Mouse (Mus musculus) hindbrain, embryonic 14.5 days (tissue): ENCODE measurements around the gene Olfr12. TPM values are rescaled to one million over a fixed set of nuclear protein-coding genes. Genes with fewer than 3 reads are reported as not detected.

Source experiments
- ATAC-seq: fragments of 200-750 bp; cut with Nextera tagmentation; 2 replicates; pipeline ENCODE4 v1.8.0; 2017; ENCODE audit warnings: moderate number of reproducible peaks, mild to moderate bottlenecking, moderate TSS enrichment, moderate library complexity; ENCODE audit not compliant: low FRiP score
- DNase-seq: peaks from one replicate; pipeline ENCODE4 v3.0.0-alpha.2; 2015; ENCODE audit warnings: low spot score
- H3K27ac ChIP-seq: fragments of 300-500 bp; sonication (generic); 2 replicates; pipeline ENCODE4 v1.5.1; 2014; ENCODE audit warnings: mild to moderate bottlenecking, moderate library complexity
- H3K27me3 ChIP-seq: fragments of 300-500 bp; sonication (generic); 2 replicates; pipeline ENCODE4 v1.6.1; 2014; ENCODE audit warnings: mild to moderate bottlenecking, low read length, mixed read lengths; ENCODE audit not compliant: control insufficient read depth, insufficient read depth
- H3K36me3 ChIP-seq: fragments of 300-500 bp; sonication (generic); replicated peaks from 2 replicates; pipeline ENCODE4 v1.6.1; 2014; ENCODE audit not compliant: control insufficient read depth, insufficient read depth
- H3K4me1 ChIP-seq: fragments of 300-500 bp; sonication (generic); replicated peaks from 2 replicates; pipeline ENCODE4 v1.6.1; 2014; ENCODE audit warnings: antibody characterized with exemption, low read length, mixed read lengths; ENCODE audit not compliant: control insufficient read depth, insufficient read depth
- H3K4me2 ChIP-seq: fragments of 300-500 bp; sonication (generic); replicated peaks from 2 replicates; pipeline ENCODE4 v1.6.1; 2014; ENCODE audit warnings: mild to moderate bottlenecking, moderate library complexity
- H3K4me3 ChIP-seq: fragments of 300-500 bp; sonication (generic); replicated peaks from 2 replicates; pipeline ENCODE4 v1.5.1; 2014; ENCODE audit warnings: mild to moderate bottlenecking, low read length
- H3K9ac ChIP-seq: fragments of 300-500 bp; sonication (generic); 2 replicates; pipeline ENCODE4 v1.6.1; 2014
- H3K9me3 ChIP-seq: fragments of 300-500 bp; sonication (generic); 2 replicates; pipeline ENCODE4 v1.6.1; 2016; ENCODE audit warnings: low read length; ENCODE audit not compliant: control insufficient read depth
- WGBS: fragments of 180-500 bp; shearing (Covaris S2); extraction: QIAGEN DNeasy Blood & Tissue Kit; methylation state at CpG from one replicate; pipeline ENCODE4 v1.1.7; 2014; 5-methylcytosine and 5-hydroxymethylcytosine counted together
- polyA plus RNA-seq: library from polyadenylated mRNA; unstranded; fragments of >200 nt; fragmentation: Nextera tagmentation; extraction: Ambion mirVana; gene quantifications from 2 replicates; pipeline ENCODE4 v1.2.1, GENCODE M21; 2014

Gene Olfr12
- polyA plus RNA-seq, 1 experiment from 2014 or later = not detected

- H3K4me3 ChIP-seq = no peak overlapping the region
Observed at GRCm38 (mm10) chr1:92659392-92659791, 41.8 kb downstream of the Olfr12 start.

GRCm38 (mm10) chr1:92667106-92667505, 49.5 kb downstream of the Olfr12 start:
- H3K4me1 ChIP-seq = no peaks in the 10 kb centered on the region
- H3K9ac ChIP-seq = no peak overlapping the region
- no peak overlapping the region for H3K4me3 ChIP-seq
- ATAC-seq = no peak
- H3K4me2 ChIP-seq = no peak overlapping the region
- 74% methylated on average over 6 of the region's 6 CpGs for WGBS
- DNase-seq = no peak
- H3K27ac ChIP-seq = no peak overlapping the region
- H3K27me3 ChIP-seq = no peaks in the 10 kb centered on the region; the same call in 1 of the 2 replicates
- no peaks in the 10 kb centered on the region for H3K36me3 ChIP-seq
- H3K9me3 ChIP-seq = no peaks in the 10 kb centered on the region

More at GRCm38 (mm10) chr1:92659392-92659791, 41.8 kb downstream of the Olfr12 start:
- H3K4me2 ChIP-seq = no peak overlapping the region
- H3K4me1 ChIP-seq = no peaks in the 10 kb centered on the region
- H3K27ac ChIP-seq = no peak overlapping the region
- H3K9me3 ChIP-seq = no peaks in the 10 kb centered on the region
- no peaks in the 10 kb centered on the region for H3K36me3 ChIP-seq
- DNase-seq (no peak), ATAC-seq (no peak)
- H3K9ac ChIP-seq = no peak overlapping the region
- H3K27me3 ChIP-seq = no peaks in the 10 kb centered on the region; the same call in 1 of the 2 replicates
- 70% methylated on average over 5 of the region's 5 CpGs for WGBS

- no peaks in the 10 kb centered on the region for H3K4me1 ChIP-seq
- no peaks in the 10 kb centered on the region for H3K9me3 ChIP-seq
- H3K36me3 ChIP-seq = no peaks in the 10 kb centered on the region
- no peak overlapping the region for H3K4me2 ChIP-seq
- no peaks in the 10 kb centered on the region for H3K27me3 ChIP-seq
- H3K4me3 ChIP-seq = no peak overlapping the region
- H3K9ac ChIP-seq = no peak overlapping the region
- no peak for ATAC-seq
- no peak for DNase-seq
- WGBS = 98% methylated on average over 3 of the region's 3 CpGs
- H3K27ac ChIP-seq = no peak overlapping the region
Observed at GRCm38 (mm10) chr1:92669430-92669829, 51.8 kb downstream of the Olfr12 start.

GRCm38 (mm10) chr1:92671326-92671725, 53.7 kb downstream of the Olfr12 start:
- Histone ChIP-seq H3K36me3 (no peaks in the 10 kb centered on the region), H3K4me2 (no peak overlapping the region), H3K27me3 (no peaks in the 10 kb centered on the region), H3K9me3 (no peaks in the 10 kb centered on the region), H3K9ac (no peak overlapping the region), H3K27ac (no peak overlapping the region), H3K4me1 (no peaks in the 10 kb centered on the region), H3K4me3 (no peak overlapping the region)
- 85% methylated on average over 4 of the region's 4 CpGs for WGBS
- DNase-seq = no peak
- ATAC-seq = no peak

Other genes with a start within 250 kb of the Olfr12 start
- gene Ndufa10, start 143.9 kb upstream of the Olfr12 start, polyA plus RNA-seq = 291 and 311 TPM in 2 replicates
- gene Olfr1416, start 132.7 kb upstream of the Olfr12 start, polyA plus RNA-seq = not detected in 2 replicates
- not detected in 2 replicates for gene Olfr1415, start 121.7 kb upstream of the Olfr12 start, polyA plus RNA-seq
- gene Olfr1414, start 99.1 kb upstream of the Olfr12 start, polyA plus RNA-seq = not detected in 2 replicates
- gene Olfr1413, start 46.5 kb upstream of the Olfr12 start, polyA plus RNA-seq = not detected in 2 replicates
- gene Olfr1412, start 32.0 kb upstream of the Olfr12 start, polyA plus RNA-seq = not detected in 2 replicates
- gene Olfr1411, start 23.4 kb upstream of the Olfr12 start, polyA plus RNA-seq = not detected in 2 replicates
- not detected in 2 replicates for gene Olfr1410, start 12.0 kb upstream of the Olfr12 start, polyA plus RNA-seq
- 553 and 683 TPM in 2 replicates for gene Cops9, start 24.2 kb downstream of the Olfr12 start, polyA plus RNA-seq
- 0.31 TPM in 1 of 2 replicates, not detected in the other for gene Otos, start 31.1 kb downstream of the Olfr12 start, polyA plus RNA-seq
- gene Gpc1, start 213.9 kb downstream of the Olfr12 start, polyA plus RNA-seq = 64.0 and 66.1 TPM in 2 replicates